Mouse (Mus musculus): Measurements from ENCODE around the gene Otx1.

DNA sequence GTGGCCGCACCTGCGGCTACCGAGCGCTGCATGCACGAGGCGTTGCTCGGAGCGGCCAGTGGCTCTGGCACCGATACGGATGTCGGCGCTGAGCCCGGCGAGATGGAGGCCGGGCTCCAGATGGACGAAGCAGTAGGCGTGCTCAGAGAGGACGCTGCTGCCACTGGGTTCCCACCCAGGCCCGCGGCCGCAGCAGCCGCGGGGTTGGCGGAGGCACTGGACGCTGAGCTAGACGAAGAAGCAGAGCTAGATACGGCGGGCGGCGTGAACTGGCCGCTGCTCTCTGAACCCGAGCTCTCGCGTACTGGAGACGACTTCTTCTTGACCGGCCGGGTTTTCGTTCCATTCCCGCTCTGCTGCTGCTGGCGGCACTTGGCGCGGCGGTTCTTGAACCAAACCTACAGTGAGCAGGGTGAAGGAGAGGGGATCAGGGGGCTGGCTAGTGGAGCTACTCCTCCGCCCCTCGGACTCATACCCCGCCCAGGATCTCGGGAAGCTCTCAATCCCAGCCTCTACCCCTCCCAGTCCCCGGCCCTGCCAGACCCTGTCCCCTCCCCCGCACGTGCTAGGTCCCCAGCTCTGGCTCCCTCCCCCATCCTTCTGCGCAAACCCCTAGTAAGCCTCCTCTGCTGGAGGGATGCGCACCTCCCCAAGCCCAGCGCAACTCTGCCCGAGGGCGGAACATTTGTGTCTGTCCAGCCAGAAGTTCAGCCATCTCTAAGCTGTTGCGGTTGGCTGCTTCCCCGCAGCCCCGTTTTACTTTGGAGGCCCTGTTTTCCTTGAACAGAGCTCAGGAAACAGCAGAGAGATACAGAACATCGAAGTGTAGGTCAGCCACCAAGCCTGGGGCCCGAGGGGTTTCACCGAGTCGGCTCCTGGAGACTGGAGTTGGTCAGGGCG, 5.8 kb downstream of the Otx1 start:
- TF ChIP-seq CTCF (IDR thresholded peaks at IDR 0.05; ENCODE audit: low read depth, low read length) (no peak), POLR2A (IDR thresholded peaks at IDR 0.05; ENCODE audit: borderline replicate concordance, low read depth, low read length) (no peak)

All from bone marrow macrophage, adult 2 months (primary cell).